Mouse (Mus musculus) myocyte (in vitro differentiated cells): ENCODE results near the gene Igf1r. TPM values are rescaled to one million over a fixed set of nuclear protein-coding genes. Genes with fewer than 3 reads are reported as not detected.

Experiments used
- H3K27me3 ChIP-seq: one replicate; pipeline ENCODE4 v1.6.1; 2011; ENCODE audit not compliant: control insufficient read depth, insufficient read depth, insufficient read length
- H3K36me3 ChIP-seq: one replicate; pipeline ENCODE4 v1.6.1; 2011; ENCODE audit not compliant: control insufficient read depth, insufficient read depth
- H3K4me2 ChIP-seq: one replicate; pipeline ENCODE4 v1.6.1; 2011; ENCODE audit warnings: low read depth, control low read depth
- H3K4me3 ChIP-seq: one replicate; pipeline ENCODE4 v1.5.1; 2011; ENCODE audit warnings: mild to moderate bottlenecking, control low read depth, moderate library complexity
- H3K79me2 ChIP-seq: one replicate; pipeline ENCODE4 v1.6.1; 2011; ENCODE audit not compliant: control insufficient read depth, insufficient read depth
- H3ac ChIP-seq: one replicate; pipeline ENCODE4 v1.6.1; 2011; ENCODE audit not compliant: control insufficient read depth, insufficient read length
- CEBPB ChIP-seq: IDR thresholded peaks from 2 replicates; pipeline ENCODE4 v1.6.1; 2011; ENCODE audit warnings: mild to moderate bottlenecking, moderate library complexity; ENCODE audit not compliant: poor library complexity, insufficient read depth, severe bottlenecking
- E2F4 ChIP-seq: IDR thresholded peaks from one replicate; pipeline ENCODE4 v1.6.1; 2011; ENCODE audit warnings: mild to moderate bottlenecking, control low read depth, moderate library complexity; ENCODE audit not compliant: insufficient read depth
- MAX ChIP-seq: IDR thresholded peaks from one replicate; pipeline ENCODE4 v1.6.1; 2011; ENCODE audit warnings: low read depth, mild to moderate bottlenecking, control low read depth
- MYOD1 ChIP-seq, 3 experiments: IDR thresholded peaks; one replicate each; pipeline ENCODE4 v1.6.1; 2011; ENCODE audit warnings: control low read depth in 2 of 3, low read depth in 2 of 3, mild to moderate bottlenecking in 2 of 3, moderate library complexity in 1 of 3; ENCODE audit not compliant: insufficient read length in 2 of 3, control insufficient read depth in 1 of 3
- MYOG ChIP-seq, 3 experiments: IDR thresholded peaks; one replicate each; pipeline ENCODE4 v1.6.1; 2011; ENCODE audit warnings: control low read depth in 2 of 3, low read depth in 2 of 3, mild to moderate bottlenecking in 2 of 3; ENCODE audit not compliant: insufficient read length in 2 of 3, control insufficient read depth in 1 of 3, insufficient read depth in 1 of 3
- POLR2A ChIP-seq: IDR thresholded peaks from one replicate; pipeline ENCODE4 v1.6.1; 2011; ENCODE audit warnings: low read depth, mild to moderate bottlenecking, control low read depth, moderate library complexity; ENCODE audit not compliant: insufficient read length
- POLR2AphosphoS2 ChIP-seq: IDR thresholded peaks from one replicate; pipeline ENCODE4 v1.6.1; 2011; ENCODE audit warnings: low read depth, control low read depth; ENCODE audit not compliant: insufficient read length
- REST ChIP-seq: IDR thresholded peaks from one replicate; pipeline ENCODE4 v1.6.1; 2011; ENCODE audit warnings: mild to moderate bottlenecking, control low read depth, moderate library complexity; ENCODE audit not compliant: insufficient read depth, insufficient read length
- SRF ChIP-seq: IDR thresholded peaks from one replicate; pipeline ENCODE4 v1.6.1; 2011; ENCODE audit warnings: low read depth; ENCODE audit not compliant: control insufficient read depth, insufficient read length
- TCF12 ChIP-seq: IDR thresholded peaks from one replicate; pipeline ENCODE4 v1.6.1; 2011; ENCODE audit warnings: mild to moderate bottlenecking, control low read depth; ENCODE audit not compliant: poor library complexity, insufficient read depth, severe bottlenecking
- TCF3 ChIP-seq: IDR thresholded peaks from one replicate; pipeline ENCODE4 v1.6.1; 2011; ENCODE audit warnings: low read depth, control low read depth; ENCODE audit not compliant: insufficient read length
- USF1 ChIP-seq: IDR thresholded peaks from one replicate; pipeline ENCODE4 v1.6.1; 2011; ENCODE audit warnings: low read depth, mild to moderate bottlenecking, control low read depth, moderate library complexity
- polyA plus RNA-seq: library from polyadenylated mRNA; unstranded; fragments of >200 nt; fragmentation: generic; extraction: Trizol; gene quantifications from one replicate; pipeline ENCODE4 v1.2.1, GENCODE M21; 2012; ENCODE audit warnings: missing spikeins

Gene Igf1r
- polyA plus RNA-seq, 1 experiment, result 7.9 TPM

DNA sequence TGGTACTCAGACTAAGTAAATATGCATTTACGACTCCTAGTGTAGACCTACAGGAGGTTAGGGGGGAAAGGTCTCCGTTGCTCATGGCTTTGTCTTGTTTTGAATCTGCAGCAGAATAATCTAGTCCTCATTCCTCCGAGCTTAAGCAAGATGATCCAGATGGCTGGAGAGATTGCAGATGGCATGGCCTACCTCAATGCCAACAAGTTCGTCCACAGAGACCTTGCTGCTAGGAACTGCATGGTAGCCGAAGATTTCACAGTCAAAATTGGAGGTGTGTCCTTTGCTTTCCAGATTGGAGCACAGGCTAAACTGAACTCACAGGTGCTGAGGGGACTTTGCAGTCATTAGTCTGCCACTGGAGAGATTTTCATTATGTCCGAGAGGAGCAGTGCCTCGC lies 259.3 kb downstream of the Igf1r start:
- Histone ChIP-seq H3K79me2 (no peaks in the 10 kb centered on the region), H3K4me2 (no peak overlapping the region), H3K27me3 (no peaks in the 10 kb centered on the region), H3ac (no peak overlapping the region), H3K4me3 (no peak overlapping the region), H3K36me3 (peaks cover 17% of the 10 kb centered on the region)
- TF ChIP-seq MAX (no peak), CEBPB (no peak), POLR2A (no peak), MYOG (IDR thresholded peaks at IDR 0.05; ENCODE audit: control insufficient read depth in 1 of 3, insufficient read depth in 1 of 3, insufficient read length in 2 of 3, low read depth in 2 of 3) (no peak), REST (no peak), USF1 (no peak)

DNA sequence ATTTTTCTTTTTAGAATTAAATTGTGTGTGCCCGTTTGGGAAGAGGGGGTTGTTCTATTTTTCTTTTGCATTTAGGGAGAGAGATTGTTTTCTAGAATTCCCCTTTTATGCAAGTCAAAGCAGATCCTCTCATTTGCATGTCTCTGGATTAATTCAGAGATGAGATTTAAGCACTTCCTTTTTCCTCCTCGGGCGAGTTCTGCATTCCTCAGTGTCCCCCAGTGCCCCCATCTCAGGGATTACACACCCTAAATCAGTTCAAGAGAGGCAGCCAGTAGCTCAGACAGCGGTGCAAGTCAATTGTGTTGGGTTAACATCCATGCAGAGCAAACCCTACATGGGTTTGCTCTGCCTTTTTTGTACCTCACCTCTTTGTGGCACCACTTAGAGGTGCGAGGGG lies 261.2 kb downstream of the Igf1r start:
- Histone ChIP-seq H3K27me3 (no peaks in the 10 kb centered on the region), H3K4me3 (no peak overlapping the region), H3K79me2 (no peaks in the 10 kb centered on the region), H3ac (no peak overlapping the region), H3K4me2 (no peak overlapping the region), H3K36me3 (peaks cover 24% of the 10 kb centered on the region)
- TF ChIP-seq MYOD1 (IDR thresholded peaks at IDR 0.05; ENCODE audit: control insufficient read depth in 1 of 3, insufficient read length in 2 of 3, low read depth in 2 of 3) (no peak), POLR2A (no peak), TCF3 (no peak), E2F4 (no peak), SRF (no peak), REST (no peak), MYOG (IDR thresholded peaks at IDR 0.05; ENCODE audit: control insufficient read depth in 1 of 3, insufficient read depth in 1 of 3, insufficient read length in 2 of 3, low read depth in 2 of 3) (no peak), TCF12 (no peak), USF1 (no peak), CEBPB (no peak), POLR2AphosphoS2 (no peak), MAX (no peak)

DNA sequence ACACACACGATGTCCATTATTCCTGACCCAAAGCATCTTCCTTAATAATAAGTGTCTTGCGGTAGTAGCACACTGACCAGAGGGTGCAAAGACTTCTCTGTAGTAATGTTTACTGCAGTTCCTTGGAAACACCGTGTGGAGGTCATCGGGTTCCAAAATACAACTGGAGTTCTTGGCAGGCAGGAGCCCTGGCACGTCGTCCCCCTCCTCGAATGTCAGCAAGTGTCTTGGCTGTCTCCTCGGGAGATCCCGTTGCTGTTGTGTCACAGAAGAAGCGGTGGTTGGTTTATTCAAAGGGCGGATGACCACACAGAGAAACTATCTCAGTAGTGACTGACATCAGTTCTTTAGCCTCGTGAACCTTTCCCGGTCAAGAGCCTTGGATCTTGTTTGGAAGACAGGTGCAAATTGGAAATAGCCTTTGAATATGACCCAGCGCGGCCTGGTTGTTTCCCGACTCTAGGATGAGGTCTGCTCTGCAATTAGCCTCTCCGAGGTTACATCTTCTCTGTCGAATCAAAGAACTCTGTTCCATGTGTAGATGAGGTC lies 263.0 kb downstream of the Igf1r start:
- TF ChIP-seq TCF3 (no peak), MYOD1 (IDR thresholded peaks at IDR 0.05; ENCODE audit: control insufficient read depth in 1 of 3, insufficient read length in 2 of 3, low read depth in 2 of 3) (peak in 1 of 3 experiments; percentile 37), POLR2AphosphoS2 (no peak), TCF12 (no peak), MYOG (IDR thresholded peaks at IDR 0.05; ENCODE audit: control insufficient read depth in 1 of 3, insufficient read depth in 1 of 3, insufficient read length in 2 of 3, low read depth in 2 of 3) (peak in 1 of 3 experiments; percentile 46), SRF (no peak), REST (no peak), MAX (no peak), USF1 (no peak), CEBPB (no peak)
- Histone ChIP-seq H3K79me2 (no peaks in the 10 kb centered on the region), H3K4me3 (no peak overlapping the region), H3ac (no peak overlapping the region), H3K4me2 (no peak overlapping the region), H3K27me3 (no peaks in the 10 kb centered on the region), H3K36me3 (peaks cover 20% of the 10 kb centered on the region)

DNA sequence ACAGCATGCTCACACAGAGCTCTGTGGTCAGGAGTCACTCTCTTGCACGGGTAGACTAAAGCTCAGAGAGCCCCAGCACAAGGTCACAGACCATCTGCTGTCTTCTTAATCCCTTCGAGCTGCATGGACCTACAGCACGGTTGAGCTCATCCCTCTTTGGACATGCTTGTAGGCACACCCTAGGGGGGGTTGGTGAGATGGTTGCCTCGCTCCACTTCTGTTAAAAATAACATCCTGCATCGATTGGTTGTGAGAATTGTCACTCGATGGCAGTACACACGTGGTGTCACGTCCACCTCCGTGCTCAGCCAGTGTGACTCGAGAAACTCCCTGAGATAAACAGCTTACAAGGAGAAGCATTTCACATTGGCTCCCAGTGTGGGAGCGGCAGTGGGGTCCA lies 266.3 kb downstream of the Igf1r start:
- TF ChIP-seq MYOD1 (IDR thresholded peaks at IDR 0.05; ENCODE audit: control insufficient read depth in 1 of 3, insufficient read length in 2 of 3, low read depth in 2 of 3) (peak in 1 of 3 experiments; percentile 47), REST (no peak)
- Histone ChIP-seq H3K79me2 (no peaks in the 10 kb centered on the region), H3K27me3 (no peaks in the 10 kb centered on the region), H3K4me2 (no peak overlapping the region), H3ac (no peak overlapping the region), H3K36me3 (peaks cover 10% of the 10 kb centered on the region), H3K4me3 (no peak overlapping the region)

DNA sequence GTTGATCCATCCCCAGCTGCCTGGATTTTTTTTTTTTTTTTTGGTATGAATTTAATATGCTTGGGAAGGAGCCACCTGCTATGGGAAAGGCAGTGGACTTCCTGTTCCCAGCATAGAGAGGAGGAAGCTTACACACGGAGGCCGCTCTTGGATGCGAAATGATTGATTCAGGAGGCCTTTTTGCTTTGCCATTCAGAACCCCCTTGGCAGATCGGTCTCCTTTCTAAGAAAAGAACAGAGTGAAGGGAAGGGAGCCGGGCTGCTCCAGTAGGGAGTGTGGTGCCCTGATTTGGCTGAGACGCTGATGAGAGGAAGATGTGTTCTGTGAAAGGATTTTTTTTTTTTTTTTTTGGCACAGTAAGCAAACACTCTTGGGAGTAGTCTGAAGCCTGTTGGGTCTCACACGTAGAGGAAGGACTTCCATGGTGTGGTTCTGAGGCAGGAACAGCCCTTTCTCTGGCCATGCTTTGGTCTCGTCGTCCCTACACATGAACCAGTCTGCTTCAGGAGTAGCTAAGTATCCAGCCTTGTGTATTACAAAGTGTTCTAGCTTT lies 269.1 kb downstream of the Igf1r start:
- no peak overlapping the region for H3K4me2 ChIP-seq
- no peak overlapping the region for H3K4me3 ChIP-seq
- no peak overlapping the region for H3ac ChIP-seq
- H3K27me3 ChIP-seq, result no peaks in the 10 kb centered on the region
- H3K79me2 ChIP-seq, result no peaks in the 10 kb centered on the region
- peaks cover 13% of the 10 kb centered on the region for H3K36me3 ChIP-seq
- TF ChIP-seq E2F4 (no peak), TCF12 (peak; percentile 42)
